Mouse (Mus musculus): ENCODE data around the gene Tango2. TPM values are rescaled to one million over a fixed set of nuclear protein-coding genes. Genes with fewer than 3 reads are reported as not detected.

Tango2 gene
- total and polyA plus RNA-seq, 3 experiments: 3.8 to 10.8 (median 9.6) TPM

DNA sequence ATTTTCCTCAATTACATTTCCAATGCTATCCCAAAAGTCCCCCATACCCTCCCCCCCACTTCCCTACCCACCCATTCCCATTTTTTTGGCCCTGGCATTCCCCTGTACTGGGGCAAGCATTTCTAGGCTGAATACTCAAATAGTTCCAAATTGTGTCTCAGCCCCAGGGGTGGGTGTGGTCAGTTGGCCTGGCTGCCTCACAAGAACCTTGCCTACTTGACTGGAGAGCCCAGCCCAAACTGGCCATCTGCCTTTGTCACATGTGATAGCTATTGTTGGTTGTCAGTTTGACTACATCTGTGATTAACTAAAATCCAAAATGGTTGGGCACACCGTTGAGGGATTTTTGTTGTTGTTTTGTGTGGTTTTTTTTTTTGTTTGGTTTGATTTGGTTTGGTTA, 9.1 kb upstream of the Tango2 start:
- no peaks in the 10 kb centered on the region for H3K9me3 ChIP-seq (replicated peaks; ENCODE audit: low read length)
- in situ Hi-C loops (cut with MboI; ENCODE audit: low pct_ligation_motif_present, low pct_unique_long_range_greater_than_20kb, low sequenced_read_pairs): no loop called here
- no peaks in the 10 kb centered on the region for H3K4me1 ChIP-seq (ENCODE audit: control insufficient read depth in 1 of 2, insufficient read depth in 2 of 2)
- dilution Hi-C loops (cut with MboI; ENCODE audit: extremely low pct_ligation_motif_present, extremely low pct_unique_long_range_greater_than_20kb, low sequenced_read_pairs): no loop called here
- no peaks in the 10 kb centered on the region for H3K36me3 ChIP-seq (replicated peaks in 1 of 2; ENCODE audit: control insufficient read depth in 1 of 2, insufficient read depth in 1 of 2, low read length in 1 of 2)
- no peak overlapping the region for H3K4me3 ChIP-seq (replicated peaks in 1 of 3; ENCODE audit: low read depth in 2 of 3, low read length in 2 of 3, poor library complexity in 1 of 3)
- H3K79me2 ChIP-seq (replicated peaks; ENCODE audit: control insufficient read depth, extremely low read depth, insufficient read depth, poor library complexity, severe bottlenecking): no peaks in the 10 kb centered on the region
- H3K4me2 ChIP-seq (ENCODE audit: insufficient read depth, low read depth, poor library complexity, severe bottlenecking): no peak overlapping the region
- no peak overlapping the region for H3K9ac ChIP-seq (ENCODE audit: insufficient read depth, low read depth)
- H3K27ac ChIP-seq (ENCODE audit: insufficient read depth, low read depth): no peak overlapping the region
- DNase-seq (ENCODE audit: extremely low read depth): no peak
- peaks cover 7% of the 10 kb centered on the region for H3K27me3 ChIP-seq (replicated peaks)
- TF ChIP-seq RCOR1 (conservative IDR thresholded peaks at IDR 0.05; ENCODE audit: low read depth, low read length): no peak
- no peak for TF ChIP-seq ZKSCAN1 (IDR thresholded peaks at IDR 0.05; ENCODE audit: borderline replicate concordance, low read depth, low read length)

DNA sequence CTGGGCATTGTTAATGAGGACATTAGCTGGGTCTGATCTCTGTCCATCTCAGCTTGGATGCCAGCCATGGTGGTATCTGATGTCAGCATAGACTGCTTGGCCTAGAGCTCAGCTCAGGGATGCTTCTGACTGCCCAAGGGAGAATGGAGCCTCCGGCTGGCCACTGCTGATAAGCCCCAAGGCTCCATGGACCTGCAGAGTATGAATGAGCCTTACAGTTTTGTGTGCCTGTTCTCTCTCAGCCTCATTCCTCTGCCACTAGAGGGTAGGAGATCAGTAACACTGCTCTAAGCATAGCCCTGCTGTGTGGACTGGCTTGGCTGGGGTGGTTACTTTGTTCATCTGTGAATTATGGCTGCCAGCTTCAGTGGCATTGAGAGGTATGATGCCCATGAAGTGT, 5.2 kb upstream of the Tango2 start:
- TF ChIP-seq HCFC1 (IDR thresholded peaks at IDR 0.05; ENCODE audit: low read depth, low read length) (no peak), NRF1 (IDR thresholded peaks at IDR 0.05; ENCODE audit: low read depth, low read length) (no peak), USF1 (IDR thresholded peaks at IDR 0.05; ENCODE audit: low read depth, low read length) (no peak), ZKSCAN1 (IDR thresholded peaks at IDR 0.05; ENCODE audit: borderline replicate concordance, low read depth, low read length) (no peak), POLR2A (IDR thresholded peaks at IDR 0.05; ENCODE audit: low read depth, low read length) (no peak), KAT2A (IDR thresholded peaks at IDR 0.05; ENCODE audit: insufficient replicate concordance, low read length) (no peak), MYC (IDR thresholded peaks at IDR 0.05; ENCODE audit: low read depth, low read length) (no peak), MEF2A (IDR thresholded peaks at IDR 0.05; ENCODE audit: borderline replicate concordance, low read depth, low read length) (no peak), POLR2AphosphoS2 (IDR thresholded peaks at IDR 0.05; ENCODE audit: low read depth, low read length) (no peak), TCF12 (IDR thresholded peaks at IDR 0.05; ENCODE audit: low read depth, low read length) (no peak), MXI1 (IDR thresholded peaks at IDR 0.05; ENCODE audit: low read depth, low read length) (no peak), JUN (IDR thresholded peaks at IDR 0.05; ENCODE audit: insufficient read depth, low read depth, low read length) (no peak), ZC3H11A (IDR thresholded peaks at IDR 0.05; ENCODE audit: low read depth, low read length) (no peak), MAX (IDR thresholded peaks at IDR 0.05; ENCODE audit: low read length) (no peak)
- dilution Hi-C loops (cut with MboI; ENCODE audit: extremely low pct_ligation_motif_present, extremely low pct_unique_long_range_greater_than_20kb, low sequenced_read_pairs) (no loop called here), in situ Hi-C loops (cut with MboI; ENCODE audit: low pct_ligation_motif_present, low pct_unique_long_range_greater_than_20kb, low sequenced_read_pairs) (loop anchor here (5.0 kb wide), 2 partner anchors 34 to 269 kb away; partner anchors contain the start of gene Gp1bb)
- Histone ChIP-seq H3K27ac (ENCODE audit: insufficient read depth, low read depth) (no peak overlapping the region), H3K27me3 (replicated peaks) (peaks cover 39% of the 10 kb centered on the region), H3K9me3 (replicated peaks; ENCODE audit: low read length) (no peaks in the 10 kb centered on the region), H3K4me3 (replicated peaks in 1 of 3; ENCODE audit: low read depth in 2 of 3, low read length in 2 of 3, poor library complexity in 1 of 3) (no peak overlapping the region), H3K79me2 (replicated peaks; ENCODE audit: control insufficient read depth, extremely low read depth, insufficient read depth, poor library complexity, severe bottlenecking) (no peaks in the 10 kb centered on the region), H3K4me1 (ENCODE audit: control insufficient read depth in 1 of 2, insufficient read depth in 2 of 2) (peaks cover 0 to 6% of the 10 kb centered on the region in 2 experiments; a peak in 2 of 4 replicates), H3K4me2 (ENCODE audit: insufficient read depth, low read depth, poor library complexity, severe bottlenecking) (no peak overlapping the region), H3K36me3 (replicated peaks in 1 of 2; ENCODE audit: control insufficient read depth in 1 of 2, insufficient read depth in 1 of 2, low read length in 1 of 2) (no peaks in the 10 kb centered on the region), H3K9ac (ENCODE audit: insufficient read depth, low read depth) (no peak overlapping the region)
- no peak for DNase-seq (ENCODE audit: extremely low read depth)
